Mouse (Mus musculus) liver, adult 2 months (tissue): Measurements from ENCODE around the gene Mgst2. TPM values are rescaled to one million over a fixed set of nuclear protein-coding genes. Genes with fewer than 3 reads are reported as not detected.

Experiments used
- DNase-seq: peaks from one replicate; pipeline ENCODE4 v3.0.0-alpha.2; 2011; ENCODE audit warnings: low read depth, low spot score; ENCODE audit errors: extremely low read depth
- H3K27ac ChIP-seq: fragments of 200-500 bp; replicated peaks from 2 replicates; pipeline ENCODE4 v1.5.1; 2012; ENCODE audit warnings: low read depth, mild to moderate bottlenecking, control low read depth, inconsistent platforms, low read length; ENCODE audit not compliant: insufficient read depth
- H3K27me3 ChIP-seq: fragments of 200-500 bp; 2 replicates; pipeline ENCODE4 v1.6.1; 2012; ENCODE audit warnings: mild to moderate bottlenecking, moderate library complexity, low read length, inconsistent platforms; ENCODE audit not compliant: control insufficient read depth, insufficient read depth
- H3K36me3 ChIP-seq: fragments of 200-500 bp; 2 replicates; pipeline ENCODE4 v1.6.1; 2012; ENCODE audit warnings: low read length, inconsistent platforms; ENCODE audit not compliant: control insufficient read depth, insufficient read depth
- H3K4me1 ChIP-seq: fragments of 200-500 bp; 2 replicates; pipeline ENCODE4 v1.6.1; 2011; ENCODE audit warnings: low read length; ENCODE audit not compliant: control insufficient read depth, insufficient read depth
- H3K4me3 ChIP-seq: fragments of 200-500 bp; 2 replicates; pipeline ENCODE4 v1.5.1; 2011; ENCODE audit warnings: low read depth, mild to moderate bottlenecking, control low read depth, low read length, moderate library complexity; ENCODE audit not compliant: insufficient read depth
- H3K79me2 ChIP-seq: fragments of 200-500 bp; 2 replicates; pipeline ENCODE4 v1.6.1; 2012; ENCODE audit warnings: inconsistent platforms, mild to moderate bottlenecking, low read length, moderate library complexity; ENCODE audit not compliant: control insufficient read depth, insufficient read depth
- H3K9ac ChIP-seq: fragments of 200-500 bp; 2 replicates; pipeline ENCODE4 v1.6.1; 2012; ENCODE audit warnings: low read depth, mild to moderate bottlenecking, control low read depth, inconsistent platforms, low read length
- CTCF ChIP-seq: fragments of 200-500 bp; IDR thresholded peaks from 2 replicates; pipeline ENCODE4 v1.5.1; 2011; ENCODE audit warnings: low read depth, low read length, control low read depth
- POLR2A ChIP-seq: fragments of 200-500 bp; IDR thresholded peaks from 2 replicates; pipeline ENCODE4 v1.6.1; 2011; ENCODE audit warnings: low read length, control low read depth; ENCODE audit not compliant: insufficient read depth; ENCODE audit errors: extremely low read depth
- WGBS: fragments of 180-500 bp; shearing (Covaris S2); methylation state at CpG from one replicate; pipeline ENCODE4 v1.1.7; 2018; 5-methylcytosine and 5-hydroxymethylcytosine counted together
- polyA plus RNA-seq: library from polyadenylated mRNA; depleted of rRNA; stranded (reverse); fragments of >200 nt; gene quantifications from 2 replicates; pipeline ENCODE4 v1.2.3, GENCODE M21; 2012
- total RNA-seq: library from RNA; depleted of rRNA; stranded (reverse); fragments of >200 nt; gene quantifications from 2 replicates; pipeline ENCODE4 v1.2.3, GENCODE M21; 2014

Gene Mgst2
- total and polyA plus RNA-seq, 2 experiments: 0.02 TPM; not detected in 1

DNA sequence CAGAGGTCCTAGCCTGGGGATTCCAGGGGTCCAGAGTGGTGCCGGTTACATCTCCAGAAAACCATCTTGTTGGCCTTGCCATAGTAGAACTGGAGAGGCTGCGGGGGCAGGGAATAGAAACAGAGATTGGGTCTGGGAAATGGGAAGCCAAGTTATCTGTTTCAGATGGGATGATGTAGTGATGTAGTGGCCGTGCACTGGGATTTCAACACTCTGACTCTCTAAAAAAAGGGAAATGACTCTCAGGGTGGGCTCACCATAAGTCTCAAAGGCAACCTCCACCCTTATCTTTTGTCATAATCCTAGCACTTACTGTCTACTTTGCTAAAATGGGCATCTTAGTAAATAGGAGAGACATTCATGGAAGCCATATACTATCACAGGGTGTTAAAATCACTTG, 37.8 kb downstream of the Mgst2 start:
- no peak overlapping the region for H3K27ac ChIP-seq
- no peak overlapping the region for H3K9ac ChIP-seq
- H3K36me3 ChIP-seq: no peaks in the 10 kb centered on the region
- WGBS: 93% methylated on average over 3 of the region's 3 CpGs
- H3K27me3 ChIP-seq: no peaks in the 10 kb centered on the region
- H3K4me1 ChIP-seq: no peaks in the 10 kb centered on the region
- TF ChIP-seq POLR2A (no peak), CTCF (no peak)
- DNase-seq: no peak
- H3K4me3 ChIP-seq: no peak overlapping the region
- H3K79me2 ChIP-seq: no peaks in the 10 kb centered on the region

DNA sequence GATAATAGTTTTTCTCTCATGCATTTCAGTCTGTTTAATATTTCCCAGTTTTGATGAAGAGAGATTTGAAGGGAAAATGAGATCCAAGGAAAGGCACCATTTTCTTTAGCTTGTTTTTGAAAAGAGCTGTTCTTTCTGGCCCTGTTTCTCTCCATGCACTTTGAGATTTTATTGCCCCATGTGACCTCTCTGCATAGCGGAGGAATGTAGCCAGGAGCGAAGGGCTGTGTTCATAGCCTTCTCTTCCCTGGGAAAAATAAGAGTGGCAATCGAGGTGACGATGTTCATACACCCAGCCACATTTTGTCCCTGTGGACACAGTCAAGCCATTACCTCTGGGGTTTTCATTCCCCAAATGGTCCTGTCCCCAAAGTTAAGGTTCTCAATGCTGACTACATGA, 40.0 kb downstream of the Mgst2 start:
- H3K9ac ChIP-seq: no peak overlapping the region
- H3K27me3 ChIP-seq: no peaks in the 10 kb centered on the region
- H3K4me3 ChIP-seq: no peak overlapping the region
- no peak overlapping the region for H3K27ac ChIP-seq
- H3K36me3 ChIP-seq: no peaks in the 10 kb centered on the region
- TF ChIP-seq POLR2A: no peak
- TF ChIP-seq CTCF: no peak
- no peaks in the 10 kb centered on the region for H3K79me2 ChIP-seq
- WGBS: 87% methylated on average over 4 of the region's 4 CpGs
- H3K4me1 ChIP-seq: no peaks in the 10 kb centered on the region
- no peak for DNase-seq

DNA sequence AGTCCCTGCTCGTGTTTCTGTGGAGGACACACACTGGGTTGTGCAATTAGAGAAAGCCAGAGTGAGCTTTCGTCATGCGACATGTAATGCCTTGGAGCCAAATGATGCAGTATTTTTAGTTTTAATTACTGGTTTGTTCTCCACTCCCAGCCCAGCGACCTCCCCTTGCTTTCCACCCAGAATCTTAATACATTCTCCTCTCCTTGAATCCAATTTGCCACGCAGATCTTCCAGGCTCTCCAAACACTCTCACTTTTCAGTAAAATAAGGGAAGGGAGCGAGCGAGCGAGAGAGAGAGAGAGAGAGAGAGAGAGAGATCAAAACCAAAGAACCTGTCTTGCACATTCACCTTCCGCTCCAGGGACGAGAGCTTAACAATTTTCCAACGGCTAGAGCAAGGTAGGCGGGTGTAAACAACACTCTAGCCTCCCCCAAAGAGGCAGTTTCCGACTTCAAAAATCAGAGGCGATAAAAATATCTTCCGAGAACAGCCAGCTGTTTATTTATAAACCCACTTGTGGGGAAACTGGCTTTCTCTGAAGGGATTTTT, 40.6 kb downstream of the Mgst2 start:
- no peaks in the 10 kb centered on the region for H3K79me2 ChIP-seq
- 47% methylated on average over 15 of the region's 15 CpGs for WGBS
- H3K36me3 ChIP-seq: no peaks in the 10 kb centered on the region
- no peak for DNase-seq
- no peak overlapping the region for H3K27ac ChIP-seq
- TF ChIP-seq CTCF (no peak), POLR2A (no peak)
- H3K4me1 ChIP-seq: no peaks in the 10 kb centered on the region
- H3K4me3 ChIP-seq: no peak overlapping the region
- H3K9ac ChIP-seq: no peak overlapping the region
- H3K27me3 ChIP-seq: no peaks in the 10 kb centered on the region

GRCm38 (mm10) chr3:51701281-51701751, 41.2 kb downstream of the Mgst2 start:
- no peaks in the 10 kb centered on the region for H3K79me2 ChIP-seq
- peak overlapping the region; percentile 47; the same call in 1 of the 2 replicates for H3K4me3 ChIP-seq
- DNase-seq: no peak
- H3K9ac ChIP-seq: peak overlapping the region; percentile 23; the same call in 1 of the 2 replicates
- no peak for TF ChIP-seq POLR2A
- peak; percentile 85 for TF ChIP-seq CTCF
- H3K27ac ChIP-seq: no peak overlapping the region
- H3K4me1 ChIP-seq: no peaks in the 10 kb centered on the region
- WGBS: 2% methylated on average over 27 of the region's 27 CpGs
- H3K36me3 ChIP-seq: no peaks in the 10 kb centered on the region
- no peaks in the 10 kb centered on the region for H3K27me3 ChIP-seq

GRCm38 (mm10) chr3:51701950-51702349, 41.8 kb downstream of the Mgst2 start:
- H3K79me2 ChIP-seq: no peaks in the 10 kb centered on the region
- no peaks in the 10 kb centered on the region for H3K4me1 ChIP-seq
- 38% methylated on average over 13 of the region's 13 CpGs for WGBS
- no peak for DNase-seq
- H3K27me3 ChIP-seq: no peaks in the 10 kb centered on the region
- H3K36me3 ChIP-seq: no peaks in the 10 kb centered on the region
- H3K9ac ChIP-seq: no peak overlapping the region
- no peak overlapping the region for H3K4me3 ChIP-seq
- no peak overlapping the region for H3K27ac ChIP-seq
- TF ChIP-seq CTCF (no peak), POLR2A (no peak)

DNA sequence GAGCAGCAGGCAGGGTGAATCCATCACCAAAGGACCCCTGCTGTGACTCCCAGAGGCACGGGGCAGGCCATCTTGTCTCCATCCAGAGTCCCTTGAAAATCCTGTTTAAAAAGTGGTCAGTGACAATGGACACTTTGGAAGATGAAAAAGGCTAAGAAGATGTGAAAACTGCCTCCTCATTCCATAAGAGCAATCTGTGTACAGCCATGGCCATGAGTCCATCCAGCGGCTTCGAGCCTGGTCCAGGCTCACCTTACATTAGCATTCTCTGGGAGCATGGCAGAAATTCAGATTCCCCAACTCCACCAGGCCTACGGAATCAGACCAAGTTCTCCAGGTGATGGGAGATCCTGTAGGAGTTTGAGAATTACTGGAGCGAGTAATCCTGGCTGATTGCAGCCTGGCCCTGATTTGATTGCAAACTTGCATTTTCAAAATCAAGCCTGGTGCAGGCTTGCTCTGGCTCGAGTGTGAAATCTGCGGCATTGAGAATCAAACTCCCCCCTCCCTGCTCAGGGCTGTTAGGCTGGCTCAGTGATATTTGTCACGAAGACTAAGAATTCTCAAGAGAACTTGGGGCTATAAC, 42.6 kb downstream of the Mgst2 start:
- Histone ChIP-seq H3K9ac (no peak overlapping the region), H3K27ac (no peak overlapping the region), H3K4me1 (no peaks in the 10 kb centered on the region), H3K27me3 (no peaks in the 10 kb centered on the region), H3K36me3 (no peaks in the 10 kb centered on the region), H3K4me3 (no peak overlapping the region), H3K79me2 (no peaks in the 10 kb centered on the region)
- 94% methylated on average over 8 of the region's 8 CpGs for WGBS
- TF ChIP-seq POLR2A: no peak
- TF ChIP-seq CTCF: no peak
- no peak for DNase-seq
